Mouse (Mus musculus): ENCODE results near the gene Ifnl2. TPM values are rescaled to one million over a fixed set of nuclear protein-coding genes. Genes with fewer than 3 reads are reported as not detected.

Gene Ifnl2
- polyA plus RNA-seq, 1 experiment, result not detected

GRCm38 (mm10) chr7:28490410-28490809 is 19.8 kb downstream of the Ifnl2 start:
- Histone ChIP-seq H3K4me1 (ENCODE audit: control insufficient read depth, insufficient read depth, low read length) (no peaks in the 10 kb centered on the region; the same call in 1 of the 2 replicates), H3K27ac (ENCODE audit: insufficient read depth, low read length) (no peak overlapping the region), H3K27me3 (ENCODE audit: control insufficient read depth, insufficient read depth, low read length) (no peaks in the 10 kb centered on the region), H3K4me3 (replicated peaks; ENCODE audit: insufficient read depth, low read depth, low read length) (peak overlapping the region; percentile 28)
- TF ChIP-seq CTCF (IDR thresholded peaks at IDR 0.05; ENCODE audit: borderline replicate concordance, insufficient read depth, low read depth, low read length) (peak; percentile 82), POLR2A (IDR thresholded peaks at IDR 0.05; ENCODE audit: borderline replicate concordance, insufficient read depth, low read length) (no peak)
- peak; percentile 80 to 81 for DNase-seq
- WGBS, result 2% methylated on average over 10 of the region's 10 CpGs

GRCm38 (mm10) chr7:28488030-28488491 is 22.2 kb downstream of the Ifnl2 start:
- no peak overlapping the region for H3K27ac ChIP-seq (ENCODE audit: insufficient read depth, low read length)
- 2% methylated on average over 16 of the region's 16 CpGs for WGBS
- DNase-seq, result peak; percentile 30 to 42
- peak overlapping the region; percentile 35 for H3K4me3 ChIP-seq (replicated peaks; ENCODE audit: insufficient read depth, low read depth, low read length)
- no peaks in the 10 kb centered on the region; the same call in 1 of the 2 replicates for H3K4me1 ChIP-seq (ENCODE audit: control insufficient read depth, insufficient read depth, low read length)
- TF ChIP-seq CTCF (IDR thresholded peaks at IDR 0.05; ENCODE audit: borderline replicate concordance, insufficient read depth, low read depth, low read length) (no peak), POLR2A (IDR thresholded peaks at IDR 0.05; ENCODE audit: borderline replicate concordance, insufficient read depth, low read length) (no peak)
- no peaks in the 10 kb centered on the region for H3K27me3 ChIP-seq (ENCODE audit: control insufficient read depth, insufficient read depth, low read length)

GRCm38 (mm10) chr7:28484192-28484591 is 26.1 kb downstream of the Ifnl2 start:
- no peak overlapping the region for H3K27ac ChIP-seq (ENCODE audit: insufficient read depth, low read length)
- WGBS, result 23% methylated on average over 4 of the region's 4 CpGs
- TF ChIP-seq CTCF (IDR thresholded peaks at IDR 0.05; ENCODE audit: borderline replicate concordance, insufficient read depth, low read depth, low read length) (no peak), POLR2A (IDR thresholded peaks at IDR 0.05; ENCODE audit: borderline replicate concordance, insufficient read depth, low read length) (no peak)
- H3K4me3 ChIP-seq (replicated peaks; ENCODE audit: insufficient read depth, low read depth, low read length), result no peak overlapping the region
- no peaks in the 10 kb centered on the region for H3K4me1 ChIP-seq (ENCODE audit: control insufficient read depth, insufficient read depth, low read length)
- no peak for DNase-seq
- H3K27me3 ChIP-seq (ENCODE audit: control insufficient read depth, insufficient read depth, low read length), result no peaks in the 10 kb centered on the region

GRCm38 (mm10) chr7:28482854-28483253 is 27.4 kb downstream of the Ifnl2 start:
- H3K27ac ChIP-seq (ENCODE audit: insufficient read depth, low read length), result no peak overlapping the region

GRCm38 (mm10) chr7:28478854-28479253 is 31.4 kb downstream of the Ifnl2 start:
- no peak for DNase-seq
- WGBS, result 10% methylated on average over 8 of the region's 8 CpGs
- no peak overlapping the region for H3K27ac ChIP-seq (ENCODE audit: insufficient read depth, low read length)
- TF ChIP-seq CTCF (IDR thresholded peaks at IDR 0.05; ENCODE audit: borderline replicate concordance, insufficient read depth, low read depth, low read length) (no peak), POLR2A (IDR thresholded peaks at IDR 0.05; ENCODE audit: borderline replicate concordance, insufficient read depth, low read length) (no peak)
- no peaks in the 10 kb centered on the region for H3K27me3 ChIP-seq (ENCODE audit: control insufficient read depth, insufficient read depth, low read length)
- no peak overlapping the region for H3K4me3 ChIP-seq (replicated peaks; ENCODE audit: insufficient read depth, low read depth, low read length)
- no peaks in the 10 kb centered on the region for H3K4me1 ChIP-seq (ENCODE audit: control insufficient read depth, insufficient read depth, low read length)

More at GRCm38 (mm10) chr7:28482854-28483253, 27.4 kb downstream of the Ifnl2 start:
- no peak for TF ChIP-seq CTCF (IDR thresholded peaks at IDR 0.05; ENCODE audit: borderline replicate concordance, insufficient read depth, low read depth, low read length)
- TF ChIP-seq POLR2A (IDR thresholded peaks at IDR 0.05; ENCODE audit: borderline replicate concordance, insufficient read depth, low read length), result no peak
- WGBS, result 81% methylated on average over 11 of the region's 11 CpGs
- H3K4me3 ChIP-seq (replicated peaks; ENCODE audit: insufficient read depth, low read depth, low read length), result no peak overlapping the region
- no peaks in the 10 kb centered on the region for H3K4me1 ChIP-seq (ENCODE audit: control insufficient read depth, insufficient read depth, low read length)
- DNase-seq, result no peak
- no peaks in the 10 kb centered on the region for H3K27me3 ChIP-seq (ENCODE audit: control insufficient read depth, insufficient read depth, low read length)

- DNase-seq, result no peak
- TF ChIP-seq CTCF (IDR thresholded peaks at IDR 0.05; ENCODE audit: borderline replicate concordance, insufficient read depth, low read depth, low read length), result no peak
- Histone ChIP-seq H3K4me1 (ENCODE audit: control insufficient read depth, insufficient read depth, low read length) (no peaks in the 10 kb centered on the region), H3K4me3 (replicated peaks; ENCODE audit: insufficient read depth, low read depth, low read length) (no peak overlapping the region), H3K27me3 (ENCODE audit: control insufficient read depth, insufficient read depth, low read length) (no peaks in the 10 kb centered on the region), H3K27ac (ENCODE audit: insufficient read depth, low read length) (no peak overlapping the region)
- WGBS, result 85% methylated on average over 5 of the region's 5 CpGs
Measured at GRCm38 (mm10) chr7:28477363-28477762, 32.9 kb downstream of the Ifnl2 start.

- WGBS, result 90% methylated on average over 6 of the region's 6 CpGs
- DNase-seq, result no peak
- Histone ChIP-seq H3K4me3 (replicated peaks; ENCODE audit: insufficient read depth, low read depth, low read length) (no peak overlapping the region), H3K4me1 (ENCODE audit: control insufficient read depth, insufficient read depth, low read length) (no peaks in the 10 kb centered on the region), H3K27ac (ENCODE audit: insufficient read depth, low read length) (no peak overlapping the region), H3K27me3 (ENCODE audit: control insufficient read depth, insufficient read depth, low read length) (no peaks in the 10 kb centered on the region)
- TF ChIP-seq CTCF (IDR thresholded peaks at IDR 0.05; ENCODE audit: borderline replicate concordance, insufficient read depth, low read depth, low read length) (no peak), POLR2A (IDR thresholded peaks at IDR 0.05; ENCODE audit: borderline replicate concordance, insufficient read depth, low read length) (no peak)
Measured at GRCm38 (mm10) chr7:28476191-28476590, 34.1 kb downstream of the Ifnl2 start.

- TF ChIP-seq POLR2A (IDR thresholded peaks at IDR 0.05; ENCODE audit: borderline replicate concordance, insufficient read depth, low read length) (no peak), CTCF (IDR thresholded peaks at IDR 0.05; ENCODE audit: borderline replicate concordance, insufficient read depth, low read depth, low read length) (no peak)
- no peak overlapping the region for H3K27ac ChIP-seq (ENCODE audit: insufficient read depth, low read length)
- peaks cover 8% of the 10 kb centered on the region; the same call in 1 of the 2 replicates for H3K4me1 ChIP-seq (ENCODE audit: control insufficient read depth, insufficient read depth, low read length)
- 43% methylated on average over 63 of the region's 63 CpGs for WGBS
- H3K4me3 ChIP-seq (replicated peaks; ENCODE audit: insufficient read depth, low read depth, low read length), result no peak overlapping the region
- DNase-seq, result no peak
- H3K27me3 ChIP-seq (ENCODE audit: control insufficient read depth, insufficient read depth, low read length), result no peaks in the 10 kb centered on the region
Measured at GRCm38 (mm10) chr7:28467213-28467751, 43.0 kb downstream of the Ifnl2 start.

Measured in cerebellum, adult 2 months (tissue).